Mouse (Mus musculus): Measurements from ENCODE around the gene Rinl. TPM values are rescaled to one million over a fixed set of nuclear protein-coding genes. Genes with fewer than 3 reads are reported as not detected.
A peak's percentile ranks its signal among the peaks of the same experiment; 100 is the strongest.

Rinl gene
- total RNA-seq, 2 experiments from 2014 or later = 8.8 to 19.4 TPM

DNA sequence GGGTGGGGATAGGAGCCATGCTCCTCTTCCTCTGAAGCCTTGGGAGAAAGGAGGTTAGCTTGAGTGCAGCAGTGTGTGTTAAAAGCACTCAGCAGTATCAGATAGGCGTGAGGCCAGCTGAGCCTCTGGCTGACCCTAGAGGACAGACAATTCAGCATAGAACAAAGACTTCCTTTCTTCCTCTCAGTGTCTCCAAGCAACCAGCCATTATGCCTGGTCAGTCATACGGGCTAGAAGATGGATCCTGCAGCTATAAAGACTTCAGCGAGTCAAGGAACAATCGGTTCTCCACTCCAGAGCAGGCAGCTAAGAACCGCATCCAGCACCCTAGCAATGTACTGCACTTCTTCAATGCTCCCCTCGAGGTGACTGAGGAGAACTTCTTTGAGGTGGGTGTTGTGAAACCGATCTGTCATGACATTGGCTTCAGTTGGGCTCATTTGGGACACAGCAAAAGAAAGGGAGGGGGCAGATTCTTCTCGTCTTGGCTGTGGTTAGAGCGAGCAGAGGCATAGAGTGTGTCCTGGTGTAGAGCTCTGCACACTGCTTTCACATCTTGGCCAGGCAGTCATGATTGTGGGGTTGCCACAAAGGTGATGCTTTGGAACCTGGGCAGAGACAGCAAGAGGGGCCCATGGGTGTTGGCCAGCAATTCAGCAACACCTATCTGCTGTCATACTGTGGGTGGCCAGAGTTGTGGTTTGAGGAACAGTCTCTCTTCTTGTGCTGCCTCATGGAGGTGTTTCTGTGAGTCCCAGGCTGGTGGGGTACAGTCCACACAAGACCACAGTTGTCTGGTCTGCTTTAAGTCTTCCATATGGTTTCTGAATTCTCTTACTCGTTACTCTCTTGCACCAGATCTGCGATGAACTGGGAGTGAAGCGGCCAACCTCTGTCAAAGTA, 31.8 kb downstream of the Rinl start:
- no peak for ATAC-seq (replicated peaks; ENCODE audit: low FRiP score, poor library complexity, severe bottlenecking)

DNA sequence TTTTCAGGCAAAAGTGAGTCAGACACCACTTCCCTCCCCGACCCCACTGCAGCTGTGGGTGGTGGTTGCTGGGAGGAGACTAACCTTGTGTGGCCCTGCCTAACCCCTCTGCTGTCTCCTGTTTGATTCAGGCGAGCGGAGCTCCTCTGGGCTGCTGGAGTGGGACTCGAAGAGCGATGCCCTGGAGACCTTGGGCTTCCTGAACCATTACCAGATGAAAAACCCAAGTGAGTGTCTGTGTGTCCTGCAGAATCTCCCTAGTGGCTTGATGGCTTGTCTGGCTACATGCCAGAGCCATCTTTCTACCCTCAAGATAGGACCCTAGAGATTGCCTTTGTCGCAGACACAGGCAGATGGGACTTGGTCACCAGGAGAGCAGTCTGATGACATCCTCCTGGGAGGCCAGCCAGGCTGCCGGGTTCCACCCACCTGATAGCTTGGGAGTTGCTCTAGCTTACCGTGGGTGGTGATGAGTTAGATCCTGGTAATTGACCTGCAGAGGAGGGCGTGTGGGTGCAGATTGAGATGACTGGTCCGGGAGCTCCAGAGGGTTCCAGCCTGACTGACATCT, 32.6 kb downstream of the Rinl start:
- no peak for ATAC-seq (replicated peaks; ENCODE audit: low FRiP score, poor library complexity, severe bottlenecking)

DNA sequence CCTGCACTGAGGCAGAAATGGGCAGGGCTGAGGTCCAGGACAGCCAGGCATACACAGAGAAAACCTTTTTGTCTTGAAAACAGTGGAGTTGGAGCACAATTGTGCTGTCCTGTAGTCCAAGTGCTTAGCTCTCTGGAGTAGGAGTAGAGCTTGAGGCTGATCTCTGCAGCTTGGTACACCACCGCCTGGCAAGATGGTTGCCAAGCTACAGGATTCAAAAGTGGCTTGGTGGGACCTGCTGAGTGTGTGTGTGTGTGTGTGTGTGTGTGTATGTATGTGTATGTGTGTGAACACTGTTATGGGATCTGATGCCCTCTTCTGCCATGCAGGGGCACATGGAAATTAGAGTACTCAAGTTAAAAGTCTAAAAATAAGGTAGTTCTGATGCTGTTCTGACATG, 33.8 kb downstream of the Rinl start:
- no peak for ATAC-seq (replicated peaks; ENCODE audit: low FRiP score, poor library complexity, severe bottlenecking)

DNA sequence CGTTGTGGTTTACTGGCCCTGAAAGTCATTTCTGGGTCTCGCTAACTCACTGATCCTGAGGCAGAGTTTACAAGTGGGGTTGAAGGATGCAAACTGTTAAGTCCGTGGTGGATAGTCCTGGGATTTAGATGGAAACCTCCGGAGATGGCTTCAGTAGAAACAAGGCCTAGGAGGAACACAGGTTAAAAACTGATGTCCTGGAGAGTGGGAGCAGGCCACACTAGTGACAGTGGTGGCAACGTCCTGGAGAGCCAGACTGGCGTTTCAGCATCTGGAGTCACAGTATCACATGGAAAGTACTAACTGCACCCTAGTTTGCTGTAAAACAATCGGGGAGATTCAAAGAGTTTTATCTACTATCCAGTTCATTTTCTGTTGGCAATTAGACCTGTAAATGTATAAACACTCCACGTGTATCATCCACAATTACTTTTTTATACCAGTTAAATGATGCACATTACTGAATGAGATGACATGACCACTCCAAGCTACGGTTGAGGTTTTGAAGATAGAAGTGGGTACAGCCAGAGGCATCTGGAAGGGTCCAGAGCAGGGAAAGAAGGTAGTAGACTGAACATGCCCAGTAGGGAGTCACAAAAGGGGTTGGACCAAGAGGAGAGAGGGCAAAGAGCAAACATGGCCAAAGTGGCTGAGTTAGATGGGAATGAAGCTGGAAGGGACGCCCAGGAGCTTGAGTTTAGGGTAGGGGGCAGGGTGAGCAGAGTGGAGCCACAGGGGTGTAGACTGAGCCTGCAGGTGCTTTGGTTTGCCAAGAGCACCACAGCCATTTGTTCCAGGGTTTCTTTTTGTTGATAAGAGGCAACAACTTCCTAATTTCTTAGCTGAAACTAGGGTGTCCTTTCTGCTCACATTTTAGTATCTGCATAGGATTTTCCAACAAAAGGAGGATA, 34.5 kb downstream of the Rinl start:
- ATAC-seq (replicated peaks; ENCODE audit: low FRiP score, poor library complexity, severe bottlenecking) = no peak

DNA sequence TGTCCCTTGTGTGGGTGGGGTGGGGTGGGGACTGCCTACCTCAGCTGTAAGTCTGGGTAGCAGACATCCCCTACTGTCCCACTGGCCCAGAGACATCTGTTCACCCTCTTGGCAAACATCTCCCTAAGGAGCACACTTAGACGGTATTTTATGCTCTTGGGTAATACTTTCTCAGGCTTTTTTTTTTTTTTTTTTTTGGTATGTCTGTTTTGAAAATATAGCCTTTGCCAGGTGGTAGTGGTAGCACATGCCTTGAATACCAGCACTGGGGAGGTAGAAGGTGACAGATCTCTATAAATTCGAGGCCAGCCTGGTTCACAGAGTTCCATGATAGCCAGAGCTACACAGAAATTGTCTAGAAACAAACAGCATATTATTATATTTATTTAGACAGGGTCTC, 35.2 kb downstream of the Rinl start:
- no peak for ATAC-seq (replicated peaks; ENCODE audit: low FRiP score, poor library complexity, severe bottlenecking)

DNA sequence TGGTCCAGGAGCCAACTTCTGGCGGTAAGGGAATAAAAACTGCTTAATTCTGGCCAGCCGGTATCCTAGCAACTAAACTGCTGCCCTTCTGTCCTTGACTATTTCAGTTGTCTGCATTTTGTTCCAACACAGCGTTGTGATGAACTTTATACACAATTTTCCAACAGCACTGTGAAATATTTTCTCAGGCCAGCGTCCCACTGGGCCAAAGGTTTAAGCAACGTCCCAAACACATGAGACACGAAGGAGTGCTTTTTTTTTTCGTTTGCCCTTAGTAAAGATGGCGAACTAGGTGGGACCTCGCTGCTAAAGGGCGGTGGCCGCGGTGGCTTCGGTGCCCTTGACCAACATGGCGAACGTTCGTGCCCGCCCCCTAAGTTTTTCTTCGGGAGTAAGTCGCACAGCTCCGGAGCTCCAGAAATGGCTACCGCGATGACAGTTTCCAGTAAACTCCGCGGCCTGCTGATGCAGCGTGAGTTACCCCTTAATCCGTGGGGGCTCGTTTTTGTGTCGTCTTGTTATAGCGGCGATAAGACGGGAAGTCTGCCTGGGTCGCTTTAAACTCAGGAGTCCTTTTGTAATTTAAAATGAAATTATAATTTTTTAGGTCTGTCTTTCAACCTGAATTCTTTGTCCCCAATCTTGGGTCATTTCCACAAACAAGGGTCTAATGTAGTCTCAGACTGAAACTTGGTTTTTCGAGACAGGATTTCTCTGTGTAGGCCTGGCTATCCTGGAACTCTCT, 36.3 kb downstream of the Rinl start, which contains the start of gene Ech1:
Gene Ech1 (plus strand): TSS at position 277 of the 745 bp plus-strand sequence.
- ATAC-seq (replicated peaks; ENCODE audit: low FRiP score, poor library complexity, severe bottlenecking) = peak; percentile 98

DNA sequence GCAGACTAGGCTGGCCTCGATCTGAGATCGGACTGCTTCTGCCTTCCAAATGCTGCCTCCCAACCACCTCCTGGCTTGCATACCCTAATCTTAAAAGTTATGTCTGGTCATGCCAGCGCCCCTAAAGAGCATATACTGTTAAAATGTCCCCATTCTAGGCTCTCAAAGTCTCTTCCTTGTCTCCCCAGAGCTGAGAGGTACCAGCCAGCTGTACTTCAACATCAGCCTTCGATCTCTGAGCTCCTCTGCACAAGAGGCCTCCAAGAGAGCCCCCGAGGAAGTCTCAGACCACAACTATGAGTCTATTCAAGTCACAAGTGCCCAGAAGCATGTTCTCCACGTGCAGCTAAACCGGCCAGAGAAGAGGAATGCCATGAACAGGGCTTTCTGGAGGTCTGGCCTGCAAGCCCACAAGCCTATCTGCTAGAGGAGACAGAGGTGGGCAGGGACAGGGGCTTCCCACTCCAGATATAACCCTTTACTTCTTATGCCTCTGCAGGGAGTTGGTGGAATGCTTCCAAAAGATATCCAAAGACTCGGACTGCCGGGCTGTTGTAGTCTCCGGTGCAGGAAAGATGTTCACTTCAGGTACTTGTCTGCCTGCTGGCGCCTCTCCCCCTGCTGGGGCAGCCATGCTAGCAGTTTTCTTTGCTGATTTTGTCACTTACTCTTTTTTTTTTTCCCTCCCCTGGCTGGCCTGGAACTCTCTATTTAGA, 37.1 kb downstream of the Rinl start:
- ATAC-seq (replicated peaks; ENCODE audit: low FRiP score, poor library complexity, severe bottlenecking) = peak; percentile 42; the same call in 1 of the 2 replicates

DNA sequence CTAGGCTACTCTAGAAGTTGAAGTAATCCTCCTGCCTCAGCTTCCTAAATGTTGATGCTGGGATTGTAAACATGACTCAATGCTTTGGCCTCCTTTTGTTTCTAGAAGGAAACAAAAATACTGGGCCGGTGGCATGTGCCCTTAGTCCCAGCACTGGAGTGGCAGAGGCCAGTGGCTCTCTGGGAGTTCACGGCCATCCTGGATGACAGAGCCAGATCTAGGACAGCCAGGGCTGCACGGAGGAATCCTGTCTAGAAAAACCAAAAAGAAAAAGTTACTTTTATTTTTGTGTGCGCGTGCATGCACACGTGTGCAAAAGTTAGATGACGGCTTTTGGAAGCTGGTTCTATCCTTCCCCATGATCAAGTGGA, 37.6 kb downstream of the Rinl start:
- ATAC-seq (replicated peaks; ENCODE audit: low FRiP score, poor library complexity, severe bottlenecking) = no peak

DNA sequence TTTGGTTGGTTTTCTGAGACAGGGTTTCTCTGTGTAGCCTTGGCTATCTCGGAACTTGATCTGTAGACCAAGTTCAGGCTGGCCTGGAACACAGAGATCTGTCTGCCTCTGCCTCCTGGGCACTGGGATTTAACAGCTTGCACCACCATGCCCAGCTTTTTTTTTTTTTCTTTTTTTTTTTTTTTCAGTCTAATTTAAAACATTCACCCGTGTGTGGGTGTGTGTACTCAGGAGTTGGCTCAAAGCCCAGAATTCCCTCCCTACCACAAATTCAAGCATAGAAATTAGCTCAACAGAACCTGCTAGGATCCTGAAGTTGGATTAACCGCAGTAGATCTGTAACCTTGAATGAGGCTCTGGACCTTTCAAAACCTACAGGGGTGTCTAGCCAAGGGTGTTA, 38.6 kb downstream of the Rinl start:
- ATAC-seq (replicated peaks; ENCODE audit: low FRiP score, poor library complexity, severe bottlenecking) = no peak

DNA sequence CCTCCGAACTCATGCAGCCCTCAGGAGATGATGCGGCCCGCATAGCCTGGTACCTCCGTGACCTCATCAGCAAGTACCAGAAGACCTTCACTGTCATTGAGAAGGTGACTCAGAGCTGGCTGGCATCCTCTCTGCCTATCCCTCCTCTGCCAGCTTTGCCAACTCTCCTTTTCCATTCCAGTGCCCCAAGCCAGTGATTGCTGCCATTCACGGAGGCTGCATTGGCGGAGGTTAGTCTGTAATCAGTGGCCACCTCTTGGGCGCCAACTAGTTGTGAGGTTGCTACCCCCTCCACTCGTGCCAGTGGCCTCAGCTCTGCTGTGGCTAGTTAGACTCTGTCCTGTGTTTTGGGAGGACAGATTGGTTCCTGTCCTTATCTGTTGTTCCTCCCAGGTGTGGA, 41.1 kb downstream of the Rinl start:
- no peak for ATAC-seq (replicated peaks; ENCODE audit: low FRiP score, poor library complexity, severe bottlenecking)

DNA sequence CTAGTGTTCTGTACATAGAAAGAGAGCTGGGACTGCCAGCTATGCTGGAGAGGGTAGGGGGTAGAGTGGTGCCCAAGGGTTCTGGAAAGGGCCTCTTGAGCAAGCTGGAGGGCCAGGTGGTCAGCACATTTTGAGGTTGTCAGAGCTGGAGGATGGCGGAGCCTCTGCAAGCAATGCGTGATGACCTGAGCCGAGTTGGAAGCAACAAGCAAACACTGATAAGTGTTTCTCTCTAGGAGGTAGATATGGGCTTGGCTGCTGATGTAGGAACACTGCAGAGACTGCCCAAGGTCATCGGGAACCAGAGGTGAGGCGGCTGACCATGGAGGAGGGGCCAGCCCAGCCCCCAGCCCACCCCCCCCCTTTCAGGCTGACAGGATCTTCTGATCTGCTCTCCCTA, 42.2 kb downstream of the Rinl start:
- no peak for ATAC-seq (replicated peaks; ENCODE audit: low FRiP score, poor library complexity, severe bottlenecking)

DNA sequence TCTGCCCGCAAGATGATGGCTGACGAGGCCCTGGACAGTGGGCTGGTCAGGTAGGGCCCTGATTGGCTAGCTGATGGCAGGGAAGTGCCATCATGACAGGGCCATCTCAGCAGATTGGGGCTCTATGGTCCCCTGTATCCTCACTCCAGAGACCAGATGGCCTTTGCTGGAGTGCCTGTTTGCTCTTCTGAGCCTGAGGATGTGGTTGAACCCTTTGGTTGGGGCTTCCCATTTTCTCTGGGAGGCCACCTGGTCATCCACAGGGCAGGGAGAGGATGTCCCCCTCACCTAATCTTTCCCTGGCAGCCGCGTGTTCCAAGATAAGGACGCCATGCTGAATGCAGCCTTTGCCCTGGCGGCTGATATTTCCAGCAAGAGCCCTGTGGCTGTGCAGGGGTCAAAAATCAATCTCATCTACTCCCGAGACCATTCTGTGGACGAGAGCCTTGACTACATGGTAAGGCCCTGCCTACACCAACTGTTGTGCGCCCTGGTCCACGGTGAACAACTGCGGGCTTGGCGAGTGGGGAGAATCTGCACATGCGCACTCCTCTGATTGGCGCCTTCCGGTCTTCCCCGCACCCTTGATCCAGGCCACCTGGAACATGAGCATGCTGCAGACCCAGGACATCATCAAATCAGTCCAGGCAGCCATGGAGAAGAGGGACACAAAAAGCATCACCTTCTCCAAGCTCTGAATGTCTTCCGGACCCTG, 42.8 kb downstream of the Rinl start:
- no peak; the same call in 1 of the 2 replicates for ATAC-seq (replicated peaks; ENCODE audit: low FRiP score, poor library complexity, severe bottlenecking)

DNA sequence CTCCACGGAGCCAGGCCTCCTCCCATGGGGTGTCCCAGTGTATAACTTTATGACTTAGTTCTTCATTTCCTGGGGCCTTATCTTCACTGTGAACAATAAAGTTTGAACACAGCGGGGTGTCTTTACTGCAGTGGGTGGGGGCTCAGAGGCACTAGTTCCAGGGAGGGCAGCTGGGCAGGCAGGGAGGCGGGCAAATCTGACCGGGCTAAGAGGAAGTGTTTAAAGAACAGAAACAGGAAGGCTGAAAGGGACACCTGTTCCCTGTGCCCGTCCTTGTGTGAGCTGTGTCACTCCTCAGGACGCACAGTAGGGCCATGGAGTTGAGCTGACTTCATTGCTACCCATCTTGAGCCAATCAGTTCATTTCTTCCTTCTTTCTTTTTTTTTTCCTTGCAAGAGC, 43.4 kb downstream of the Rinl start:
- no peak for ATAC-seq (replicated peaks; ENCODE audit: low FRiP score, poor library complexity, severe bottlenecking)

DNA sequence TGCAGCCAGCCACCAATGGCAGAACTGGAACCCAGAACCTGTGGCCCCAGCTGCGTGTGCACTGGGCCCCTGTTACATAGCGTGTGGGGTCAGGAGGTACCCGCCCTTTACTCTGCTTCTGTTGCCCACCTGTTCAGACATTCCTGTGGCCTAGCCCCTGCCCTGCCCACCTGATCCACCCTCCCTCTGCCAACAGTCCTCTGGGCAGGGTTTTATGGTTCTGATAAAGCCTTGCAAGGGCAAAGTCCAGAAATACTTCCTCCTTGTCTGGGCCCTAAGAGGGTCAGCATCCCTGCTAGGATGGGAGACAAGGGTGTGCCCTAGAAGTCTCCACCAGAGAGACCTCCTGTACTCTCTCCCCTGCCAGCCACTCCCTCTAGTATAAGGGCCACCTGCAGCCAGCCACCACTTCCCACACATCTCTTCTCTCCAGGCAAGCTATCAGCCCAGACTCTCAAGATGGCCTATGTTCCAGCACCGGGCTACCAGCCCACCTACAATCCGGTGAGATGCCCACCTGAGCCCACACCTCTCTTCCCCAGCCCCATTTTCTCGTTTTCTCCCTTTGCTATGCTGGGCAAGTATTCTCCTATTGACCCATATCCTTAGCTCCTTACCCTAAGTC, 45.1 kb downstream of the Rinl start, which contains the start of gene Lgals4:
Gene Lgals4 (plus strand): TSS at position 132 of the 625 bp plus-strand sequence.
- no peak for ATAC-seq (replicated peaks; ENCODE audit: low FRiP score, poor library complexity, severe bottlenecking)

DNA sequence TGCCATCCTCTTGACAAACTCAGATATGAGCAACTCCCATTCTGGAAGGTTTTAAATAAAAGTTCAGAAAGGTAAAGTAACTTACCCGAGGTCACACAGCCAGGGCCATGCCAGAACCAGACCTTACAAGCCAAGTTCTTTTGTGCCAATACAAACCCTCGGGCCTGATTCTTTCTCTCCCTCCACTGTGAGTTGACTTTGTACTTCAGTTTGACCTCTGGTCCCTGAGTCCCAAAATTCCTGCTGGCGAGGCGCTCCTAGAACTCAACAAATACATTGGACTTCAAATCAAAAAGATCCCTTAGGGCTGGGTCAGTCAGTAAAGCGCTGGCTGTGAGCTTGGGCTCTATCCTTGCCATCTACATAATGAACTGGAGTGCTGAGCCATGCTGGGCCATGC, 48.2 kb downstream of the Rinl start:
- ATAC-seq (replicated peaks; ENCODE audit: low FRiP score, poor library complexity, severe bottlenecking) = no peak

DNA sequence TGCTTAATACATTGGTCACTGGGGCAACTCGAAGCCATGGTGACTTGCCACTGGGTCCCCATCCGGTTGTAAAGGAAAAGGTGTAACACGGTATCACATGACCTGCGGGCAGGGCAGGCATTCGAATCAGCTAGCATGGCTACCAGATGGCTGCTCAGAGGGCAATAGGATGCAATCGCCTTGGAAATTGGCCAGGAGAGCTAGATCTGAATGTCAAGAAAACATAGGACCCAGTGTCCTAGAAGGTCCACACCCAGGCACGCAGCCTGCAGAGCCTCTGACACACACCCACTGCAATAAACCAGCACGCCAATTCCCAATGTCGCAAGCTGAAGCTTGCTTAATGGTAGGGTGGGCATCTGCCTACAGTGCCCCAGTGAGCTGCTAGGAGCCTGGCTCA, 49.6 kb downstream of the Rinl start:
- no peak for ATAC-seq (replicated peaks; ENCODE audit: low FRiP score, poor library complexity, severe bottlenecking)

DNA sequence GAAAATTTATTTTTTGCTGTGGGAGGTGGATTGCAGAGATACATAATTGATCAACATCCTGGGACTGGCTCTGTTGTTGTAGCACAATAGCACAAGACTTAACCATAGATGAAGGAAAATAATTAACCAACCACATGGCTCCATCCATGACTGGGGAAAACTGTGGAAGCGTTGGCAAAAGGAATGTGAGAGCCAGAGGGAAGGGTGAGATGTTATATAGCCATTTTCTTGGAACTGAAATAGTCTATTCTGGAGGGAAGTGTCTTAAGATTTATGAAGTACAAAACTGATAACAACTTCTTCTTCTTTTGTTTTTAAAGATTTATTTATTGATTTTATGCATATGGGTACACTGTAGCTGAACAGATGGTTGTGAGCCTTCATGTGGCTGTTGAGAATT, 58.5 kb downstream of the Rinl start:
- no peak for ATAC-seq (replicated peaks; ENCODE audit: low FRiP score, poor library complexity, severe bottlenecking)

Data from erythroid progenitor cell, adult 5-6 weeks (primary cell).